Mouse (Mus musculus) mouse embryonic stem cell (cell line): ENCODE measurements at regions not wholly inside any gene's neighbourhood (a gene's known extent, or its start where the extent isn't known, plus 50 kb on each side); places are given as distances from the start of the nearest gene placed in this dataset.

Experiments
- in situ Hi-C, 2 experiments: fragments of 300-500 bp; cut with MboI; formaldehyde crosslinking; loops; 1 replicate in 1 of 2; 3 replicates in 1 of 2; pipeline ENCODE4 v1.14.3; 2019 to 2020; ENCODE audit warnings: low sequenced_read_pairs in 2 of 2, low pct_unique_long_range_greater_than_20kb in 1 of 2, mixed read lengths in 1 of 2; ENCODE audit not compliant: unreplicated experiment in 1 of 2

- in situ Hi-C loops: no loop called here
Observed at GRCm38 (mm10) chr13:75598186-75598585, 108.4 kb upstream of the Ell2 start.

- in situ Hi-C loops: no loop called here
Observed at GRCm38 (mm10) chr13:75598675-75599074, 107.9 kb upstream of the Ell2 start.

- in situ Hi-C loops: loop anchor here in 1 of 2 experiments (25.0 kb wide), 1 partner anchor 386 kb away; no protein-coding TSS in a partner anchor
Observed at GRCm38 (mm10) chr13:75623229-75623628, 83.3 kb upstream of the Ell2 start.

GRCm38 (mm10) chr13:75627405-75627804, 79.2 kb upstream of the Ell2 start:
- in situ Hi-C loops: no loop called here

GRCm38 (mm10) chr13:75631048-75631447, 75.5 kb upstream of the Ell2 start:
- in situ Hi-C loops: no loop called here

GRCm38 (mm10) chr13:75647513-75647912, 59.0 kb upstream of the Ell2 start:
- in situ Hi-C loops: no loop called here

GRCm38 (mm10) chr13:75651941-75652340, 54.6 kb upstream of the Ell2 start:
- in situ Hi-C loops: no loop called here

GRCm38 (mm10) chr13:75652966-75653365, 53.6 kb upstream of the Ell2 start:
- in situ Hi-C loops: no loop called here
